Mouse (Mus musculus) B cell, adult 62 days (primary cell): ENCODE data around the gene Krt14. TPM values are rescaled to one million over a fixed set of nuclear protein-coding genes. Genes with fewer than 3 reads are reported as not detected.

ENCODE experiments used
- total RNA-seq: library from RNA; stranded (reverse); gene quantifications from 4 replicates; pipeline ENCODE4 v1.2.4, GENCODE M21; 2023

The Krt14 gene
- total RNA-seq = not detected in 4 replicates

DNA sequence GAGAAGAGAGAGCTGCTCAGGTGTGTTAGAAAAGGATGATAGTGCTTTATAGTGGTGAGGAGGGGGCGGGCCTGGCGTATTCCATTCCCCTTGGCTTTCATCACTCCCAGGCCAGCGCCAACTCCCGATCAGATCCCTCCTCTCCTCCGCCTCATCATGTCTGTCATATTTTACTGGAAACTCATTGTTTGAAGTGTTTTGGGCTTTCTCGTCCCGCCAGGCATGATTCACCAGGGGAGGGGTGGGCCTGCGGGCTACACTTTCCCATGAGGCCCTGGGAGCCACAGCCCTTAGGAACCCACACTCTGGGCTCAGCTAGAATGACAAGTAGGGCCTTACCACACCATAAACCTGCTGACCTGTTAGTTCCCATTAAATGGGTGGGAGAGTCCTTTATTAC lies at the start of gene Krt14:
Gene Krt14, minus strand, starts transcription at position 51 of the 400 bp plus-strand sequence.

DNA sequence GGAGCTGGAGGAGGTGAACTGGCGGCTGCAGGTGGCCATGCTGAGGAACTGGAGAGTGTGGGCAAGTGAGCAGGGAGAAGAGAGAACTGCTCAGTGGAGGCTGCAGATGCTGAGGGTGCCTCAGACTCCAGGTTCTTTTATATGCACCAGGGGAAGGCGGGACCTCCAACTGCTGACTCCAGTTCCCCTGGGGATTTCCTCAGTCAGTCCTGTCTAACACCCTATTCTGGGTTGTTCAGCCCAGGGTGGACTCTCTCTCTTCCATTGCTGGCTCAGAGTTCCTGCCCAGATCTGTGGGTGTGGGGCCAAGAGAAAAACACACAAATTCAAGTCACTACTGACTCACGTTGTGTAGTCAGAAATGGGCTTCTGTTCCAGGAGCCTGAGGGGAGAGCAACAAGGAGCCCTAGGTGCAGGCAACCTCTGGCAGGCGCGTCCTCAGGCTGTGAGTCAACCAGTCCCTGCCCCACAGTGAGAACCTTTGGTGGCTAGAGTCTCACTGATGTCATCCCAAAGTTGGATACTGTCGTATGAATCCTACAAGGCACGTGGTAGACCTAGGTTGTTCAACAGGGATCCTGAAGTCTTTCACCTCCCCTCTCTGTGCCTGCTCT lies 41.6 kb upstream of the Krt14 start, which contains the start of gene Krt16:
Gene Krt16, minus strand, starts transcription at position 51 of the 614 bp plus-strand sequence.

DNA sequence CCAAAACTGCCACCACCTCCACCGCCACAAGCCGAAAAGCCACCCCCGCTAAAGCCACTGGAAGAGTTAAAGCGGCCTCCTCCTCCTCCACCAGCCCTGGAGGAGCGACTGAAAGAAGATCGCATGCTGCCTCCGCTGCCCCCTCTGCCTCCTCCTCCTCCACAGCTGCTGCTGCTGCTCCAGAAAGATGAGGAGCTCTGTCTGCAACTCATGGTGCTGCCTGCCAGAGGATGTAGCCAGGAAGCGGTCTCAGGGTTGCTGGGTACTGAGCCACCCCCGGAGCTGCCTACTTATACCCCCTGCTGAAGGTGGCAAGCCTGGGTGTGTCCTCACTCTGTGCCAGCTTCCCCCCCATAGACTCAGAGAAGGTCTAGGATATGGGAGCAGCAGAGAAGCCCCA lies 14.4 kb downstream of the Krt14 start, which contains the start of gene Krt9:
Gene Krt9, minus strand, starts transcription at position 255 of the 400 bp plus-strand sequence.

Other genes starting within 250 kb of the Krt14 start
- not detected in 4 replicates for gene Krtap29-1, start 228.5 kb downstream of the Krt14 start, total RNA-seq
- gene Krtap16-1, start 221.0 kb downstream of the Krt14 start, total RNA-seq = not detected in 4 replicates
- gene Krtap17-1, start 213.6 kb downstream of the Krt14 start, total RNA-seq = not detected in 4 replicates
- not detected in 4 replicates for gene Krt33a, start 191.3 kb downstream of the Krt14 start, total RNA-seq
- not detected in 4 replicates for gene Krt33b, start 177.7 kb downstream of the Krt14 start, total RNA-seq
- gene Krt34, start 166.0 kb downstream of the Krt14 start, total RNA-seq = not detected in 4 replicates
- not detected in 4 replicates for gene Krt31, start 157.0 kb downstream of the Krt14 start, total RNA-seq
- not detected in 4 replicates for gene Krt32, start 119.3 kb downstream of the Krt14 start, total RNA-seq
- not detected in 4 replicates for gene Krt35, start 111.3 kb downstream of the Krt14 start, total RNA-seq
- not detected in 4 replicates for gene Krt36, start 101.9 kb downstream of the Krt14 start, total RNA-seq
- not detected in 4 replicates for gene Krt13, start 86.0 kb downstream of the Krt14 start, total RNA-seq
- not detected in 4 replicates for gene Krt15, start 71.6 kb downstream of the Krt14 start, total RNA-seq
- gene Krt19, start 58.9 kb downstream of the Krt14 start, total RNA-seq = 0.47 TPM in 1 of 4 replicates, not detected in the others
- not detected in 4 replicates for gene Krt9, start 14.3 kb downstream of the Krt14 start, total RNA-seq
- not detected in 4 replicates for gene Krt16, start 41.4 kb upstream of the Krt14 start, total RNA-seq
- not detected in 4 replicates for gene Krt17, start 53.5 kb upstream of the Krt14 start, total RNA-seq
- not detected in 4 replicates for gene Krt42, start 62.3 kb upstream of the Krt14 start, total RNA-seq
- gene Eif1, start 112.3 kb upstream of the Krt14 start, total RNA-seq = 2,416 to 2,657 TPM (median 2,512 TPM) in 4 replicates
- gene Gast, start 126.9 kb upstream of the Krt14 start, total RNA-seq = not detected in 4 replicates
- gene Hap1, start 148.6 kb upstream of the Krt14 start, total RNA-seq = 2.0 to 2.6 TPM (median 2.2 TPM) in 4 replicates
- 16.0 to 25.3 TPM (median 21.5 TPM) in 4 replicates for gene Jup, start 190.2 kb upstream of the Krt14 start, total RNA-seq
- not detected in 4 replicates for gene P3h4, start 207.3 kb upstream of the Krt14 start, total RNA-seq
- gene Fkbp10, start 208.1 kb upstream of the Krt14 start, total RNA-seq = not detected in 4 replicates
- 53.2 to 65.6 TPM (median 58.2 TPM) in 4 replicates for gene Nt5c3b, start 234.3 kb upstream of the Krt14 start, total RNA-seq
- gene Klhl10, start 234.4 kb upstream of the Krt14 start, total RNA-seq = 1.5 to 2.8 TPM (median 2.3 TPM) in 4 replicates